In the genomic region with DNA sequence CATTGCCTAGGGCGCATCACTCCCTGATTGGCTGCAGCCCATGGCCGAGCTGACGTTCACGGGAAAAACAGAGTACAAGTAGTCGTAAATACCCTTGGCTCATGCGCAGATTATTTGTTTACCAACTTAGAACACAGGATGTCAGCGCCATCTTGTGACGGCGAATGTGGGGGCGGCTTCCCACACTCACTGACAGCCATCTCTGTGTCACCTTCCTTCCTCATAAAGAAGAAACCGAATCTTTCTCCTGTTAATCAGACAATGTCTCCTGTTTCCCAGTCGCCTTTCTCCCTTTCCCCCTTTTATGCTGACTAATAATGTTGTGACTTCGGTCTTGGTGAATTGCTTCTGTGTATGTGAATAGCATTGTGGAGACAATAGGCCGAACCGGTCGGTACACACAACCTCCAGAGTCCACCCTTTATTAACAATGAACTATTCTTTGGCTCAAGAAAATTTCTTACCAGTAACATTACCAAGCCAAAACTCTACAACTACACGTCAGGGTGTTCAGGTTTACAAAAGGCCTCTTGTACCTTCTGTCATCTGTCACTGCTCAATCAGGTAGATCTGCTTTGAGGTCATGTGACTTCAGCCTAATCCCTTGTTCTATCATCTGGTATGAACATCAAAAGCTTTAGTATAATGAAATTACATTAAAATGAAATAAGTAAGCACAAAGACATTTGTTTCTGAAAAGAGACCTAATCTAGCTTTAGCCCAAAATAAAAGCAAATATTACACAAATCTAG, we compare ENCODE assay signal across 8 mouse cellular contexts. TPM values are rescaled to one million over a fixed set of nuclear protein-coding genes. Genes with fewer than 3 reads are reported as not detected.
DNase-seq lines count a peak whose midpoint lies in the region; ATAC-seq and TF ChIP-seq lines count a peak whose summit lies in the region.

No protein-coding gene starts in this region.

- 73% methylated on average over 11 of the region's 17 CpGs for WGBS in forebrain, embryonic 14.5 days
- WGBS in hindbrain, embryonic 16.5 days: 50% methylated on average over 11 of the region's 17 CpGs
- 56% methylated on average over 12 of the region's 17 CpGs for WGBS in limb, embryonic 15.5 days

- DNase-seq in kidney, adult 18-20 months: peak; percentile 59
- no peak for DNase-seq in kidney, adult 11 months
- DNase-seq in forebrain, embryonic 14.5 days (ENCODE audit: low spot score): peak; percentile 49
- DNase-seq in monocyte, adult 2 months (ENCODE audit: low read depth in 1 of 2, low spot score in 2 of 2): peak; percentile 9 to 55
- DNase-seq in urinary bladder, postnatal 14 days (ENCODE audit: low spot score): no peak

- no peaks in the 10 kb centered on the region for H3K27me3 ChIP-seq in forebrain, embryonic 14.5 days (replicated peaks; ENCODE audit: control insufficient read depth, insufficient read depth, low read length)
- no peaks in the 10 kb centered on the region for H3K27me3 ChIP-seq in hindbrain, embryonic 16.5 days (replicated peaks; ENCODE audit: control insufficient read depth, insufficient read depth, low read length)
- H3K27me3 ChIP-seq in limb, embryonic 15.5 days: no peaks in the 10 kb centered on the region

- H3K4me2 ChIP-seq in forebrain, embryonic 14.5 days (ENCODE audit: low read length): peak overlapping the region; percentile 12; the same call in 1 of the 2 replicates
- peak overlapping the region; percentile 39 for H3K4me2 ChIP-seq in hindbrain, embryonic 16.5 days (ENCODE audit: low read length)
- H3K4me2 ChIP-seq in limb, embryonic 15.5 days: no peak overlapping the region

- TF ChIP-seq POLR2A in bone marrow macrophage, adult 2 months (IDR thresholded peaks at IDR 0.05; ENCODE audit: borderline replicate concordance, low read depth, low read length): no peak

- peaks cover 4% of the 10 kb centered on the region; the same call in 1 of the 2 replicates for H3K4me1 ChIP-seq in bone marrow macrophage, adult 2 months (ENCODE audit: control insufficient read depth, insufficient read depth, low read length)
- H3K4me1 ChIP-seq in forebrain, embryonic 14.5 days (ENCODE audit: control insufficient read depth, insufficient read depth, low read length): no peaks in the 10 kb centered on the region
- H3K4me1 ChIP-seq in hindbrain, embryonic 16.5 days (ENCODE audit: control insufficient read depth, insufficient read depth, low read depth, low read length): no peaks in the 10 kb centered on the region
- H3K4me1 ChIP-seq in limb, embryonic 15.5 days: no peaks in the 10 kb centered on the region

- H3K4me3 ChIP-seq in bone marrow macrophage, adult 2 months (ENCODE audit: insufficient read depth, low read length): peak overlapping the region; percentile 45
- H3K4me3 ChIP-seq in forebrain, embryonic 14.5 days (ENCODE audit: low read depth, low read length): no peak overlapping the region
- no peak overlapping the region for H3K4me3 ChIP-seq in hindbrain, embryonic 16.5 days (ENCODE audit: low read length)
- no peak overlapping the region; the same call in 1 of the 2 replicates for H3K4me3 ChIP-seq in limb, embryonic 15.5 days

- H3K9ac ChIP-seq in forebrain, embryonic 14.5 days (ENCODE audit: low read length): 0 out of 2 replicates have a peak overlapping the region, but pooled peaks have one; percentile 25
- H3K9ac ChIP-seq in hindbrain, embryonic 16.5 days (ENCODE audit: low read depth, low read length): no peak overlapping the region
- no peak overlapping the region for H3K9ac ChIP-seq in limb, embryonic 15.5 days

- ATAC-seq in forebrain, embryonic 14.5 days: peak; percentile 78
- ATAC-seq in hindbrain, embryonic 16.5 days: peak; percentile 83
- ATAC-seq in limb, embryonic 15.5 days (ENCODE audit: insufficient number of reproducible peaks, low FRiP score, low TSS enrichment, low read depth): no peak

- H3K27ac ChIP-seq in bone marrow macrophage, adult 2 months (ENCODE audit: insufficient read depth, low read depth, low read length): peak overlapping the region; percentile 80
- H3K27ac ChIP-seq in forebrain, embryonic 14.5 days (ENCODE audit: low read depth, low read length): peak overlapping the region; percentile 58; the same call in 1 of the 2 replicates
- H3K27ac ChIP-seq in hindbrain, embryonic 16.5 days (ENCODE audit: low read depth, low read length): no peak overlapping the region
- H3K27ac ChIP-seq in limb, embryonic 15.5 days: 0 out of 2 replicates have a peak overlapping the region, but pooled peaks have one; percentile 27

- TF ChIP-seq CTCF in bone marrow macrophage, adult 2 months (IDR thresholded peaks at IDR 0.05; ENCODE audit: low read depth, low read length): no peak

- H3K36me3 ChIP-seq in forebrain, embryonic 14.5 days (ENCODE audit: control insufficient read depth, insufficient read depth, low read length): no peaks in the 10 kb centered on the region
- no peaks in the 10 kb centered on the region for H3K36me3 ChIP-seq in hindbrain, embryonic 16.5 days (ENCODE audit: control insufficient read depth, insufficient read depth, low read length)
- H3K36me3 ChIP-seq in limb, embryonic 15.5 days: no peaks in the 10 kb centered on the region

- H3K9me3 ChIP-seq in forebrain, embryonic 14.5 days (replicated peaks; ENCODE audit: control insufficient read depth, low read length): no peaks in the 10 kb centered on the region
- H3K9me3 ChIP-seq in hindbrain, embryonic 16.5 days (ENCODE audit: control insufficient read depth, low read length): no peaks in the 10 kb centered on the region
- H3K9me3 ChIP-seq in limb, embryonic 15.5 days: no peaks in the 10 kb centered on the region

RNA-seq across cellular contexts. Expression of gene Marveld2, which starts 22.6 kb away (rescaled TPM):
- 0.47 TPM in 1 of 2 replicates, not detected in the other for polyA plus RNA-seq in bone marrow macrophage, adult 2 months (2012; ENCODE audit: insufficient read depth, insufficient read length, missing spikeins)
- polyA plus RNA-seq in forebrain, embryonic 14.5 days (2014; fragmentation: Nextera tagmentation; extraction: Ambion mirVana): 1.2 and 1.8 TPM in 2 replicates
- polyA plus RNA-seq in hindbrain, embryonic 16.5 days (2015; fragmentation: Nextera tagmentation; extraction: Ambion mirVana): 3.2 TPM in 2 replicates
- polyA plus RNA-seq in limb, embryonic 15.5 days (2015; fragmentation: Nextera tagmentation; extraction: Ambion mirVana): 5.2 and 5.8 TPM in 2 replicates

RNA-seq across cellular contexts. Expression of gene Ocln, which starts 41.7 kb away (rescaled TPM):
- 0.44 and 0.50 TPM in 2 replicates for polyA plus RNA-seq in bone marrow macrophage, adult 2 months (2012; ENCODE audit: insufficient read depth, insufficient read length, missing spikeins)
- polyA plus RNA-seq in forebrain, embryonic 14.5 days (2014; fragmentation: Nextera tagmentation; extraction: Ambion mirVana): 5.6 and 10.5 TPM in 2 replicates
- polyA plus RNA-seq in hindbrain, embryonic 16.5 days (2015; fragmentation: Nextera tagmentation; extraction: Ambion mirVana): 13.8 and 15.1 TPM in 2 replicates
- polyA plus RNA-seq in limb, embryonic 15.5 days (2015; fragmentation: Nextera tagmentation; extraction: Ambion mirVana): 11.6 and 12.1 TPM in 2 replicates

RNA-seq across cellular contexts. Expression of gene Ak6, which starts 56.6 kb away (rescaled TPM):
- 93.3 and 95.3 TPM in 2 replicates for polyA plus RNA-seq in bone marrow macrophage, adult 2 months (2012; ENCODE audit: insufficient read depth, insufficient read length, missing spikeins)
- 380 and 419 TPM in 2 replicates for polyA plus RNA-seq in forebrain, embryonic 14.5 days (2014; fragmentation: Nextera tagmentation; extraction: Ambion mirVana)
- polyA plus RNA-seq in hindbrain, embryonic 16.5 days (2015; fragmentation: Nextera tagmentation; extraction: Ambion mirVana): 292 and 316 TPM in 2 replicates
- polyA plus RNA-seq in limb, embryonic 15.5 days (2015; fragmentation: Nextera tagmentation; extraction: Ambion mirVana): 230 and 234 TPM in 2 replicates

RNA-seq across cellular contexts. Expression of gene Rad17, which starts 56.6 kb away (rescaled TPM):
- 17.5 and 18.6 TPM in 2 replicates for polyA plus RNA-seq in bone marrow macrophage, adult 2 months (2012; ENCODE audit: insufficient read depth, insufficient read length, missing spikeins)
- polyA plus RNA-seq in forebrain, embryonic 14.5 days (2014; fragmentation: Nextera tagmentation; extraction: Ambion mirVana): 24.0 and 25.4 TPM in 2 replicates
- polyA plus RNA-seq in hindbrain, embryonic 16.5 days (2015; fragmentation: Nextera tagmentation; extraction: Ambion mirVana): 15.3 and 16.6 TPM in 2 replicates
- 18.3 and 19.5 TPM in 2 replicates for polyA plus RNA-seq in limb, embryonic 15.5 days (2015; fragmentation: Nextera tagmentation; extraction: Ambion mirVana)

RNA-seq across cellular contexts. Expression of gene Taf9, which starts 57.2 kb away (rescaled TPM):
- 2.1 and 3.5 TPM in 2 replicates for polyA plus RNA-seq in bone marrow macrophage, adult 2 months (2012; ENCODE audit: insufficient read depth, insufficient read length, missing spikeins)
- 23.4 and 29.8 TPM in 2 replicates for polyA plus RNA-seq in forebrain, embryonic 14.5 days (2014; fragmentation: Nextera tagmentation; extraction: Ambion mirVana)
- 24.9 and 27.8 TPM in 2 replicates for polyA plus RNA-seq in hindbrain, embryonic 16.5 days (2015; fragmentation: Nextera tagmentation; extraction: Ambion mirVana)
- polyA plus RNA-seq in limb, embryonic 15.5 days (2015; fragmentation: Nextera tagmentation; extraction: Ambion mirVana): 10.8 and 14.9 TPM in 2 replicates

Comparison
In these comparisons a context has a peak if more than half of its experiments do, and no peak if none do; other contexts are left out.
1. DNase-seq: peak in kidney, adult 18-20 months (single experiment), forebrain, embryonic 14.5 days (single experiment) and monocyte, adult 2 months (2 of 2); none in kidney, adult 11 months (single experiment) and urinary bladder, postnatal 14 days (single experiment).